Mouse (Mus musculus): ENCODE data around the gene Tmem87b.

DNA sequence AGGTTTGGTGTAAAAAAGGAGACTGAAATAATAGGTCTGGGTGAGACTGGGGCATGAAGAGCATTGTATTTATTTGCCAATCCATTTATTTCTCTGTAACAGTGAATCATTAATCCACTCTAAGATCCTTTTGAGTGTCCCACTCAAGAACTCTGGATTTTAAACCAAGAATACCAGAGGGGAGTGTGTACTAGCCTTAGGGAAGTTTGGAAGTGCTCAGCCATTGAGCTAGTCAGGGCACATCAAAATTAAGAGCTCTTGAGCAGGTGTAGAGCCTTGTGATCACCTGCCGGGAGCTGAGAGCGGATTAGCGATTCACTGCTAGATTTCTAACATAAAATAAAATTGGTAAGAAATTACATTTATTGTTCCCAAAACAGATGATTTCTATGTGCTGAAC is 20.7 kb downstream of the Tmem87b start:
- TF ChIP-seq CTCF (IDR thresholded peaks at IDR 0.05; ENCODE audit: control insufficient read depth, insufficient read depth, insufficient read length) (no peak), CEBPB (IDR thresholded peaks at IDR 0.05; ENCODE audit: low read depth) (no peak), USF1 (IDR thresholded peaks at IDR 0.05; ENCODE audit: low read depth) (no peak), MAX (IDR thresholded peaks at IDR 0.05) (no peak), MYOG (IDR thresholded peaks at IDR 0.05; ENCODE audit: control insufficient read depth, extremely low read depth, insufficient read length) (no peak), FOSL1 (IDR thresholded peaks at IDR 0.05; ENCODE audit: insufficient read depth, low read length, poor library complexity, severe bottlenecking) (no peak), MYOD1 (IDR thresholded peaks at IDR 0.05; ENCODE audit: control insufficient read depth, insufficient read length, low read depth) (no peak)

Data from C2C12 (cell line).